Mouse (Mus musculus) liver, embryonic 13.5 days (tissue): ENCODE results near the gene Lpxn. TPM values are rescaled to one million over a fixed set of nuclear protein-coding genes. Genes with fewer than 3 reads are reported as not detected.

ENCODE experiments used
- ATAC-seq: fragments of 200-750 bp; cut with Nextera tagmentation; 2 replicates; pipeline ENCODE4 v1.8.0; 2017; ENCODE audit warnings: low read depth, mild to moderate bottlenecking, moderate number of reproducible peaks, moderate library complexity
- DNase-seq: peaks from one replicate; pipeline ENCODE4 v3.0.0; 2022
- H3K27ac ChIP-seq: fragments of 300-500 bp; sonication (generic); 2 replicates; pipeline ENCODE4 v1.5.1; 2015; ENCODE audit warnings: moderate library complexity, mild to moderate bottlenecking, inconsistent platforms
- H3K27me3 ChIP-seq: fragments of 300-500 bp; sonication (generic); 2 replicates; pipeline ENCODE4 v1.6.1; 2015; ENCODE audit warnings: mild to moderate bottlenecking, inconsistent platforms
- H3K36me3 ChIP-seq: fragments of 300-500 bp; sonication (generic); 2 replicates; pipeline ENCODE4 v1.6.1; 2015; ENCODE audit warnings: mild to moderate bottlenecking, inconsistent platforms
- H3K4me1 ChIP-seq: fragments of 300-500 bp; sonication (generic); replicated peaks from 2 replicates; pipeline ENCODE4 v1.6.1; 2015; ENCODE audit warnings: inconsistent platforms
- H3K4me2 ChIP-seq: fragments of 300-500 bp; sonication (generic); 2 replicates; pipeline ENCODE4 v1.6.1; 2015; ENCODE audit warnings: inconsistent platforms, mild to moderate bottlenecking, moderate library complexity
- H3K4me3 ChIP-seq: fragments of 300-500 bp; sonication (generic); replicated peaks from 2 replicates; pipeline ENCODE4 v1.5.1; 2015; ENCODE audit warnings: mild to moderate bottlenecking, inconsistent platforms
- H3K9ac ChIP-seq: fragments of 300-500 bp; sonication (generic); 2 replicates; pipeline ENCODE4 v1.6.1; 2015; ENCODE audit warnings: mild to moderate bottlenecking, inconsistent platforms
- H3K9me3 ChIP-seq: fragments of 300-500 bp; sonication (generic); replicated peaks from 2 replicates; pipeline ENCODE4 v1.6.1; 2016; ENCODE audit warnings: inconsistent platforms
- WGBS: fragments of 180-500 bp; shearing (Covaris S2); methylation state at CpG from one replicate; pipeline ENCODE4 v1.1.7; 2015; ENCODE audit not compliant: insufficient replicate concordance; 5-methylcytosine and 5-hydroxymethylcytosine counted together
- polyA plus RNA-seq: library from polyadenylated mRNA; unstranded; fragments of >200 nt; fragmentation: Nextera tagmentation; extraction: Ambion mirVana; gene quantifications from 2 replicates; pipeline ENCODE4 v1.2.1, GENCODE M21; 2015

Lpxn gene
- polyA plus RNA-seq, 1 experiment from 2014 or later = 1.5 TPM

DNA sequence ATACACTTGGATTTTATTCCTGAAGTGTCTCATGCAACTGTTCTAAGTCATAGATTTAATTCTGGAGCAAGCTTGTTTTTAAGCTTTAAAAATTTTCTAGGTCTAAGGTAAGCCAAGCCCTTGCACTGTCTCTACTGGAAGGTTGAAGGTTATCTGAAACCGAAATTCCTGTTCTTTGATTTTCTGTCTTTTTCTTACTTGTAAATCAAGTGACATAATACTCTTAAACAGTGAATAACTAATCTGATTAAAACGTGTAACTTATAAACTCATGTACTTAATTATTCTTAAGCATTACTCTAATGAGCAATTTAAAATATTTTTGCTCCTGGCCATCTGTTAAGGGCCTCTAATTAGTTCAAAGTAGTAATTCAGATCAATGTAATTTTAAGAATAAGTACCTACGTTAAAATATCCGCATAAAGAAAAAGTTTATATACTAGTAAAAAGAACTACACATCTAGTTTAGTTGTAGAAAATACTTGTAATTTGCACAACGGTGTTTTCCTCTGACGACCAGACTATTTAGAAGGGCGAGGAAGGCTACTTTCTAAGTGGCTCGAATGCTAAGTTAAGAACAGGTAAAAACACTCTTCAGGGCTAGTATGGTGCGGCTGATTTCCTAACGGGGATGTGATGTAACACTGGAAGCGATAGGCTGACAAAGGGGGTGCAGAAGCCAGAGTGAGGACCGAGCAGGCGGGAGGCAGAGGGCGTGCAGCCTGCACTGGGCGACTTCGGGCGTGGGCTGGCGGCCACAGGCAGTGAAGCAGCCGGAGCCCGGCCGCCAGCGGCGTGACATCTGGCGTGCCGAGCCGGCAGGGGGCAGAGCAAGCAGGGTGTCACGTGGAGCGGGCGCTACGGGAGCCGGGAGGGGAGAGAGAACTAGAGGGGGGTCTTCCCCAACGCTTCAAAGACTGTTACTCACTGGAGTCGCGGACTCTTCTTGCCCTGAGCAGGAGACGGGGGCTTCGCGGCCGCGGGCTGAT is 1.6 kb upstream of the Lpxn start:
- under 1% methylated on average over 39 of the region's 39 CpGs for WGBS
- peak overlapping the region; percentile 76 for H3K4me2 ChIP-seq

DNA sequence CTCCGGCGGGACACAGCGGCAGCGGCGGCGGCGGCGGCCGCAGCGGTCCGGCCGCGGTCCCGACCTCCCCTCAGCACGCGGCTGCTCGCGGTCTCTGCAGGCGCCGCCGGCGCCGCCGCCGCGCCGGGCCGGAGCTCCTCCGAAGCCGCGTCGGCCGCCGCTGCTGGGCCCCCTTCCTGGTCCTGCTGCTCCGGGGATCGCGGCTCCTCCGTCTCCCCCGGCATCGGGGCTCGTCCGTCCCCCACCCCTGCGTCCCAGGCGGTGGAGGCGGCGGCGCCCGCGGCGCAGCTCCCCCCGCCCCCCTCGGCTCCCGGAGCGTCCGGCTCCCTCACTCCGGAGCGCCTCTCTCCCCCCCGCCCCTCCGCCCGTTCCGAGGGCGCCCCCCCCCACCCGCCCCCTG is 883 bp upstream of the Lpxn start:
- ATAC-seq = peak; percentile 4; the same call in 1 of the 2 replicates
- Histone ChIP-seq H3K9ac (peak overlapping the region; percentile 98), H3K27me3 (no peaks in the 10 kb centered on the region), H3K9me3 (no peaks in the 10 kb centered on the region), H3K4me3 (peak overlapping the region; percentile 99), H3K4me2 (peak overlapping the region; percentile 76), H3K4me1 (peaks cover 14% of the 10 kb centered on the region), H3K36me3 (no peaks in the 10 kb centered on the region), H3K27ac (peak overlapping the region; percentile 98)
- DNase-seq = no peak
- WGBS = under 1% methylated on average over 50 of the region's 63 CpGs

More for the DNA sequence above, 1.6 kb upstream of the Lpxn start:
- H3K36me3 ChIP-seq = no peaks in the 10 kb centered on the region
- no peaks in the 10 kb centered on the region for H3K27me3 ChIP-seq
- DNase-seq = peak; percentile 87
- H3K27ac ChIP-seq = peak overlapping the region; percentile 98
- H3K4me1 ChIP-seq = peaks cover 14% of the 10 kb centered on the region
- peak overlapping the region; percentile 99 for H3K4me3 ChIP-seq
- ATAC-seq = peak; percentile 71
- H3K9ac ChIP-seq = peak overlapping the region; percentile 98
- no peaks in the 10 kb centered on the region for H3K9me3 ChIP-seq

DNA sequence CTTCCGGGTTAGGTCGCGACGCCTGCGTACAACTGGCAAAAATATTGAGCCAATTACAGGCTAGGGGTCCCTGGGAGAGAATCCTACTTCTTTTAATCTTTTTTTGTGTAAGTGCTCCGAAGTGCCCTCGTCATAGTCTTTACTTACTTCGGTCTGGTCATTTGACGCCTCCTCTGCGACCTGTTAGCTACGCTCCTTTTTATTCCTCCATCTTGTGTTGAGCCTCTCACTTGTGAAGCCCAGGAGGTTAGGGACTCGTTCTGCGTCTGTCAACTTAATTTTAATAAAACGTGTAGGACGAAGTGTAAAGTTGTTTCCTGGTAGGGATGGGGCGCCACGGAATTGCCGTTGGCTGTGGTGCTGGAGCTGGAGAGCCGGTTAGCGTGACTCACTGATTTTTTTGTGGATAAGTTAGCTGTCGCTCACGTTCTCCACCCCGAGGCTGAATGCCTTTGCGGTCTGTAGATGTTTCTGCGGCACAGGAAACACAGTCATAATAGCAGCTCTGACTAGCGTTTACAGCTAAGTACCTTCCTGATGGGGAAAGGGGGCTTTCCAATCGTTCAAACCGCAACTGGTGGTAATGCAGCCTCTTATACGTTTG is 437 bp downstream of the Lpxn start:
- Histone ChIP-seq H3K4me1 (peaks cover 17% of the 10 kb centered on the region), H3K4me3 (peak overlapping the region; percentile 99), H3K9me3 (no peaks in the 10 kb centered on the region), H3K27me3 (no peaks in the 10 kb centered on the region), H3K9ac (peak overlapping the region; percentile 98), H3K4me2 (peak overlapping the region; percentile 82), H3K27ac (peak overlapping the region; percentile 98), H3K36me3 (no peaks in the 10 kb centered on the region)
- DNase-seq (peak; percentile 66), ATAC-seq (peak; percentile 50)
- 0% methylated on average over 29 of the region's 29 CpGs for WGBS

DNA sequence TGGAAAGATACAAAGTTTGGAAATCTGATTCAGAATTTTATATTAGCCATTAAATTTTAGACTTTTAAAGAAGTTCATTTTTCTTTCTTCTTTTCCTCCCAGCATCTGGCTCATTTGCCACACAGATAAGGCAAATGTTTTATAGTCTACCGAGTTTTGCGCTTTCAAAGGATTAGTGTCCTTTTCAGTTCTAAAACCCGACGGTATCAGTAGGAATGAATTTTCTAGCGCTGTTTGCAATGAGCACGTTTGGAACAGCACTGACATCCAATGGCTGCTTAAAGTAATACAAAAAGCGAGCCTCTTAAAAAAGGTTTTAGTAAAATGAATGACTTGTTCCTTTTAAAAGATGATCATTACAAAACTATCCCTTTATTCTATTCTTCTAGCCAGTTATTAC is 1.1 kb downstream of the Lpxn start:
- Histone ChIP-seq H3K4me1 (peaks cover 11% of the 10 kb centered on the region), H3K9ac (peak overlapping the region; percentile 98), H3K36me3 (no peaks in the 10 kb centered on the region), H3K4me2 (peak overlapping the region; percentile 82), H3K27me3 (no peaks in the 10 kb centered on the region), H3K27ac (peak overlapping the region; percentile 98), H3K9me3 (no peaks in the 10 kb centered on the region), H3K4me3 (peak overlapping the region; percentile 99)
- no peak for ATAC-seq
- no peak for DNase-seq
- WGBS = 2% methylated on average over 7 of the region's 7 CpGs

DNA sequence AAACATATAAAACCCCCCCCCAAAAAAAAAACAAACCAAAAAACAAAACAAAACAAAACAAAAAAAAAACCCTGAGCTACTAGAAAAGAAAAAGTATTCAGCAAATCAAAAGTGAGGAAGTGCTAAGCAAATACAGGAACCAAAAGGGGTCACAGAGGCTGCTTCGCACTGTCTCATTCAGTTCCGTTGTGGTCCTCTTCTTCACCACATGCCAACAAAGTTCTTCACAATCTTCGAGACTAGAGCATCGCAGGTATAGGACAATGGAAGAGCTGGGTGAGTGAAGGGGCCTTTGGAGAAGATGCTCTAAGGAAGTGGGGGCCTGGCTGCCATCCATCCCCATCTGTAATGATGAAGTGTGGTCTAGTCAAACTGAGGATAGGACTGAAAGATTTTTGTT is 2.4 kb downstream of the Lpxn start:
- H3K4me2 ChIP-seq = 0 out of 2 replicates have a peak overlapping the region, but pooled peaks have one; percentile 5
- no peak overlapping the region for H3K4me3 ChIP-seq
- DNase-seq (no peak), ATAC-seq (no peak)
- H3K9me3 ChIP-seq = no peaks in the 10 kb centered on the region
- WGBS = 42% methylated on average over 4 of the region's 4 CpGs
- peaks cover 8% of the 10 kb centered on the region; the same call in 1 of the 2 replicates for H3K4me1 ChIP-seq
- no peak overlapping the region for H3K9ac ChIP-seq
- H3K27ac ChIP-seq = no peak overlapping the region
- H3K36me3 ChIP-seq = no peaks in the 10 kb centered on the region
- H3K27me3 ChIP-seq = no peaks in the 10 kb centered on the region

DNA sequence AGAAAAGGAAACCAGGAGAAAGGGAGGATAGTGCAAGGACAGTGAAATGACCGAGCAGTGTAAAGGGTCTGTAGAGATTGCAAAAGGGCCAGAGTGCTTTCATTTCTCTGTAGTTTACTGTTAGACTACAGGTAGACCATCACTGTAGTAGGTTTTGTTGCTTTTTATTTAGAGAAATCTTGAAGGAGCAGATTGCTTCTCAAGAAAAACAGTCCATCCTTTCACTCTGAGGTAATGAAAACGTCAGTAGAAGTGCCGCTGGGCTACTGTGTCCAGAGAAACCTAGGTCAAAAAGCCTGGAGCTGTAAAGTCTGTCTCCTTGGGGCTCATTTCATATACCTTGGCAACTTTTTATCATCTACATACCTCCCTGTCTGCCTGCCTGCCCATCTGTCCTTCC is 3.1 kb downstream of the Lpxn start:
- ATAC-seq (no peak), DNase-seq (no peak)
- H3K36me3 ChIP-seq = no peaks in the 10 kb centered on the region
- no peaks in the 10 kb centered on the region for H3K27me3 ChIP-seq
- H3K27ac ChIP-seq = no peak overlapping the region
- WGBS = 81% methylated on average over 3 of the region's 3 CpGs
- H3K9ac ChIP-seq = no peak overlapping the region
- no peaks in the 10 kb centered on the region for H3K9me3 ChIP-seq
- H3K4me1 ChIP-seq = peaks cover 8% of the 10 kb centered on the region; the same call in 1 of the 2 replicates
- H3K4me3 ChIP-seq = no peak overlapping the region
- H3K4me2 ChIP-seq = no peak overlapping the region

DNA sequence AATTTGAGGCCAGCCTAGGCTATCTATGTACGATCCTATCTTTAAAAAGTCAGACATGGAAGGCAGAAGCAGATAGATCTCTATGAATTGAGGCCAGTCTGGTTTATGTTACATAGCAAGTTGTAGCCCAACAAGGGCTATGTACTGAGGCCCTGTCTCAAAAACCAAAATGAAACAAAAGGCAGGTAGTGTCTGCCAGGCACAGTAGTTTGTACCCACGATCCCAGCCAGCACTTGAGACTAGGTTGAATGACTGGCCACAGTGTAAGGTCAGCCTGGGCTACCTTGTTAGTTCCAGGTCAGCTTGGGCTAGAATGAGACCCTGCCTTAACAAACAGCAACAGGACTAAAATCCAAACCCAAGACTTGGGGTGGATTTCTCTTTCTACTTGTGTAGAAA is 4.6 kb downstream of the Lpxn start:
- no peaks in the 10 kb centered on the region for H3K27me3 ChIP-seq
- no peak overlapping the region for H3K9ac ChIP-seq
- no peaks in the 10 kb centered on the region for H3K9me3 ChIP-seq
- no peaks in the 10 kb centered on the region for H3K36me3 ChIP-seq
- no peak overlapping the region for H3K4me2 ChIP-seq
- ATAC-seq (no peak), DNase-seq (no peak)
- H3K4me1 ChIP-seq = peaks cover 8% of the 10 kb centered on the region; the same call in 1 of the 2 replicates
- H3K4me3 ChIP-seq = no peak overlapping the region
- H3K27ac ChIP-seq = no peak overlapping the region
- WGBS = 33% methylated on average over 2 of the region's 2 CpGs

DNA sequence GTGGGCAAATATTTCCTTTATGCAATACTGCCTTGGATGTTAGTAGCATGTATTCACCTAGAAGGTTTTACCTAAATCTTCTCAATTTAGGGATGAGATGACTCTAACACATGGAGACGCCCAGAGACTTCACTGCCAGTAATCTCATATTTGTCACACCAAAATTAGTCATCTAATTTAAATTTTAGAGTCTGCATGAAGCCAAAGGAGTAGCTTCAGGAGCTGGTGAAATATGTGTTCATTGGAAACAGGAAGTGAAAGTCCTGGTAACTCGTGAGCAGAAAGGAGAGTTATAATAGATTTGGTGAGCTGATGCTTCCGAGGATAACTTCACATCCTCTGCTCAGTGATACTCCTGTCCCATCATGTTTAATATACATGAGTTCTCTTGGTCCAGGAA is 5.1 kb downstream of the Lpxn start:
- Histone ChIP-seq H3K27ac (no peak overlapping the region), H3K4me1 (peaks cover 8% of the 10 kb centered on the region; the same call in 1 of the 2 replicates), H3K4me2 (no peak overlapping the region), H3K36me3 (no peaks in the 10 kb centered on the region), H3K9ac (no peak overlapping the region), H3K4me3 (no peak overlapping the region), H3K9me3 (no peaks in the 10 kb centered on the region), H3K27me3 (no peaks in the 10 kb centered on the region)
- 45% methylated on average over 3 of the region's 3 CpGs for WGBS
- ATAC-seq (no peak), DNase-seq (no peak)

DNA sequence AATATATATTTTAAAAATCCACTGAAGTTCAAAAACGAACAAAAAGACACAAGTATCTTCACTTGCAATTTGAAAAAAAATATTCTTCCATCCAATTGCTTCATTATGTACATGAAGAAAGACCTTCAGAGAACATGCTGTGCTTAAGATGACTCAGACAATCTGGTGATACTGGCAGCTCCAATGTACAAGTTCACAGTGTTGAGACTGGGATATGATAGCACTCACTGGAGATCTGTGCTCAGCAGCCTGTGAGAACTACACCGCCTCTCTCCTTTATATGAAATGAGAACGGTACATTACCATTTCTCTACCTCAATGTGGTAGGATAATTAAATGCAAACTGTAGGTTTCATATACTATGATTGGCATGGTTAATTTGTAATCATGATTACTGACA is 6.8 kb downstream of the Lpxn start:
- H3K9me3 ChIP-seq = no peaks in the 10 kb centered on the region
- no peak overlapping the region for H3K9ac ChIP-seq
- H3K4me2 ChIP-seq = no peak overlapping the region
- no peak for ATAC-seq
- peaks cover 3% of the 10 kb centered on the region; the same call in 1 of the 2 replicates for H3K4me1 ChIP-seq
- no peak overlapping the region for H3K4me3 ChIP-seq
- 64% methylated on average over 3 of the region's 3 CpGs for whole genome bisulfite sequencing
- no peaks in the 10 kb centered on the region for H3K27me3 ChIP-seq
- no peak overlapping the region for H3K27ac ChIP-seq
- DNase-seq = no peak
- H3K36me3 ChIP-seq = no peaks in the 10 kb centered on the region

DNA sequence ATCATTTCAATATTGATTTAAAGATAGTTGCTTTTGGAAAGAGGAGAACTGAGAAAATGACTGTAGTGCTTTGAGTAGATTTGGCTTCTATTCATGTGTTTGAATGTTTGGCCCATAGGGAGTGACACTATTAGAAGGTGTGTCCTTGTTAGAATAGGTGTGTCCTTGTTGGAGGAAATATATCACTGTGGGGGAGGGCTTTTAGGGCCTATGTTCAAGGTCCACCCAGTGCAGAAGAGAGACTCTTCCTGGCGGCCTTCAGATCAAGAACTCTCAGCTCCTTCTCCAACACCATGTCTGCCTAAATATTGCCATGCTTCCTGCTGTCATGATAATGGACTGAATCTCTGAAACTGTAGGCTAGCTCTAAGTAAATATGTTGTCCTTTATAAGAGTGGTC is 8.2 kb downstream of the Lpxn start:
- WGBS = 63% methylated on average over 1 of the region's 1 CpGs
- Histone ChIP-seq H3K27me3 (no peaks in the 10 kb centered on the region), H3K4me3 (no peak overlapping the region), H3K4me1 (0 out of 2 replicates have a peak, but pooled peaks cover 3% of the 10 kb centered on the region), H3K36me3 (no peaks in the 10 kb centered on the region), H3K9ac (no peak overlapping the region), H3K27ac (no peak overlapping the region), H3K4me2 (no peak overlapping the region), H3K9me3 (no peaks in the 10 kb centered on the region)
- DNase-seq = no peak
- ATAC-seq = no peak

DNA sequence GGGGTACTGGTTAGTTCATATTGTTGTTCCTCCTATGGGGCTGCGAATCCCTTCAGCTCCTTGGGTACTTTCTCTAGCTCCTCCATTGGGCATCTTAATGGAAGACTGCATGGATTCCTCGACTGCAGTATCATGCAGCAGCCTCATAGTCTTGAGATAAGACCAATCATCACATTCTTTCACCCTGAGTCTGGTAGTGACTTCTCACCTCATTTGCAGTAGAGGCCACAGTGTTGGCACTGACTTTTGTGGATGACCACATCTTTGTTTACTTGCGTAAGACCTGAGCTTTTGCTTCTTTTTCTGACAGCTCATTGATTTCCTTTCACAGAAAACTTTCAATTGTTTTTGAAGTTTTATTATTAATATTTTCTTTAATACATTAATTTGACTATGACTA is 9.7 kb downstream of the Lpxn start:
- Histone ChIP-seq H3K4me1 (0 out of 2 replicates have a peak, but pooled peaks cover under 1% of the 10 kb centered on the region), H3K4me3 (no peak overlapping the region), H3K36me3 (no peaks in the 10 kb centered on the region), H3K27ac (no peak overlapping the region), H3K27me3 (no peaks in the 10 kb centered on the region), H3K9ac (no peak overlapping the region), H3K4me2 (no peak overlapping the region), H3K9me3 (no peaks in the 10 kb centered on the region)
- 56% methylated on average over 3 of the region's 3 CpGs for whole genome bisulfite sequencing
- DNase-seq (no peak), ATAC-seq (no peak)
